Mouse (Mus musculus): ENCODE data around the gene Prickle2.

Prickle2 gene

DNA sequence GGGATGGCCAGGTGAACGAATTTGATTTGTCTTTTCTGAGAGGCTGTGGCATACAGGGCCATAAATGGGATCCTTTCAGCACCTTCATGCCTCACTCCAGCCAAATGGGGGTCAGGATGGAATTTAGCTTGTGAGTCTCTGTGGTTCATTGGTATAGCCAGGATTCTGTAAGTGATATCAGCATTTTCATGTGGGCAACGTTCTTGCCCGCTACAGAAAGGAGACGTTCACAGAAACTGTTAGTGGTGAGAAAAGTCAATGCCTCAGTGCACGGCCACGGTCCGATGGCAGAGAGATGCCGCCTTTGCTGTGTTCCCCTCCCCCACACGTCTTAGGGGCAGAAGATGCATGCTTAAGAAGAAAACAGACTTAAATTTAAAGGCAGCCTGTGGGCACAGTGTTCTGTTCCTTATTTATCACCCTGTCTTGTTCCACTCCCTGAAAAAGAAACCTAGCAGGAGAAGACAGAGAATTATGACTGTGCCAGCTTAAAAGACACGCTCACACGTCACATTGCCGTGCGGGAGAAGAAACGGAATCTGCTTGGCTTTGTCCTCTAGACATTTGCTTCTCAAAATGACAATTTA is 322.7 kb downstream of the Prickle2 start:
- no peak for DNase-seq (ENCODE audit: low spot score in 2 of 2)

DNA sequence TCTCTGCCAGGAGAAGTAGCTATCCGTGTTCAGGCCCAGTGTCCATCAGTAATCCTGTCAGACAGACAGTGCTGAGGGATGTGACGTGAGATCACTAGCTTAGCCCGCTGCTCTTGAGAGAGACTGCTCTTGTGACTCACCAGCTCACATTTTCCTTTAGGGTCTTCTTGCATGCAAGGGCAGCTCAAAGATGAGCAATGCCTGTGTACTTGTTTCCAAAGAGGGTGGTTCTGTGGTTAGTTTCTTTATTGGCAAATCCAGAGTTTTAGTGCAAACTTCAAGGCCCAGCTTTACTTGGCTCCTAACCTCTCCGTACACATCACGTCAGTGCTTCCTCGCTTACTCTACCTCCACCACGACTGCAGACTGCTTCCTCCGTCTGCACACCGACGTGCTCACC is 324.9 kb downstream of the Prickle2 start:
- DNase-seq (ENCODE audit: low spot score in 2 of 2), result no peak

DNA sequence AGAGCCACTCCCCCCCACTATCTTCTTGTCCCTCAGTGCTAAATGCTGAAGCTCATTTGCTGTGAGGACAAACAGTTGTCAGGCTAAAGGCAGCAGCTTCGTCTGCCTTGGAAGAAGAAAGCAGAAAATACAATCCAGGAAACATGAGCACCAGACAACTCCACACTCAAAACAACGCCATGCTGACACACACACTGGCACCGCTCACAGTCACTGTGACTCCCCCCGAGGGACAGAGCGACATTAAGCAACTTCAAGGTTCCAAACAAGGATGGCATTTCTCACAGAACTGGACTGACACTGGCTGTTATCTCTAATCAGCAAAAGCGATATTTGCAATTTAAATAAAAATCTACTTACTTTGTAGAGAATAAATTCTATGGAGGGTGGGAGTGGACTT is 331.1 kb downstream of the Prickle2 start:
- no peak for DNase-seq (ENCODE audit: low spot score in 2 of 2)

DNA sequence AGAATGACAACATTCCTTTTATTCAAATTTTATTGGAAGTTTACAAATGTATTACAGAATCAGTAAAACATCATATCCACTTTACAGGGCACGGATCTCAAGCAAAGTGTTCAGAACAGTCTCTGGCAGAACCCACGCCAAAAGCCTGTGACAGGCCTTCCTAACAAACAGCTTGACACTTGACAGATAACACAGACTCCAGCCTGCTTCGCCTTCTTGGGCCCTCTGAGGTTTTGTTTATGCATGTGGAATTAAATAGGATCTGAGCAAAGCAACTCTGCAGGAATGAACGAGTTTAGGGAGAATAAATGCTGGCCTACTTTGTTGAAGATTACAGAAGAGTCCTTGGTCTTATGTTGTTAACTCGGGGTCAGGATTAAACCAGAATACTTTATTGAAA is 335.1 kb downstream of the Prickle2 start:
- DNase-seq (ENCODE audit: low spot score in 2 of 2), result no peak

DNA sequence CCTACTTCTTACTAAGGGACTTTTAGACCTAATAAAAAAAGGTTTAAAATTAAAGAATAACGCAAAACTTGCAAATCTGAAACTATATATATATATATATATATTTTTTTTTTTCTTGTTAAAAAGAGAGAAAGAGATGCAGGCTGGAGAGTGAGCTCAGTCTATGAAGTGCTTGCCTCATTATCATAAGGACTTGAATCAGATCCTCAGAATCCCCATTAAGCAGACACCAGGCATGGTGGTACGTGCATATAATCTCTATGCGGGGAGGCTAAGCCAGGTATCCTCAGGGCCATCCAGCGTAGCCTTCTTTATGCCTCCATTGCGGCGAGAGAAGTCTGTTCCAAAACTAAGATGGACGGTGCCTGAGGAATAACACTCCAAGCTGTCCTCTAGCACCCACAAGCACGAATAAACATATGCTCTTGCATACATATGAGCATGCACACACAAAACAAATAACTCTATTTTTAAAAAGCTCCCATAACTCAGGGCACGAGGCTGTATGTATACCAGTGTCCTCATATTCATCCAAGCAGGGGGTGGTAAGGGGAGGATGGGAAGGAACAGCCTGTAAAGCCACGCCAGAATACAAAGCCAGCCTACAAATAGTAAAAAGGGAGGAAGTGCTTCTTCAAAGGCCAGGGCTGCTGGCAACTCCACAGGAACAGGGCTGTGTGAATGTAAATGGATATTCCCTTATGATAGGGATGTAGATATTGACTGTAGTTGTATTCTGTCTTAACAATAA is 358.5 kb downstream of the Prickle2 start:
- no peak for DNase-seq (ENCODE audit: low spot score in 2 of 2)

DNA sequence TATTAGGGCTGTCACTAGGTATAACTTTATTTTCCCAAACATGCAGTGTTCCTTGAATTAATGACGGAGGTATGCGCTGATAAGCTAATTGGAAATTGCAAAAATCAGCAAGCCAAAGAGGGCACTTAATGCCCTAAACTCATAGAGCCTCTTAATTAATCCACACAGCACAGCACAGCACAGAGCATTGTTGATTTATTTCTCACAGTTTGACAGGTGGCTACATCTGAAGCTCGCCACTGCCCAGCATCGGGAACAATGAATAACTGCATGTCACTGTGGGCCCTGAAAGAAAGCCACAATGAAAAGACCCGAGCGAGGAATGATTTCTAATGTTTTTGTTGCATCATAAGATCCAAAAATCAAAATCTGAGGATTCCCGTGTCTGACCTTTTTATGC is 359.2 kb downstream of the Prickle2 start:
- no peak for DNase-seq (ENCODE audit: low spot score in 2 of 2)

DNA sequence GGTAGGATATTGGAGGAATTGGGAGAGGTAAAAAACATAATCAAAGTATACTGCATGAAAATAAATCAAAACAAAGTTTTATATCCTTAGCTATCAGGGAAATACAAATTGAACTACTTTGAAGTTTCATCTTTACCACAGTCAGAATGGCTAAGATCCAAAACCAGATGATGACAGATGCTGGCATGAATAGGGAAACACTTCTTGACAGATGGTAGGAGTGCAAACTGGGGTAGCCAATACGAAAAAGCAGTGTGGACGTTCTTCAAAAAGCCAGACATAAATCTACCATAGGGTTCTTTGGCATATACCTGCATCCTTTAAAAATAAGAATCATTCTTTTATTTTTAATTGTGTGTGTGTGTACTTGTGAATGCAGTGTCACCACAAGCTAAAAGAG is 360.8 kb downstream of the Prickle2 start:
- DNase-seq (ENCODE audit: low spot score in 2 of 2), result no peak

DNA sequence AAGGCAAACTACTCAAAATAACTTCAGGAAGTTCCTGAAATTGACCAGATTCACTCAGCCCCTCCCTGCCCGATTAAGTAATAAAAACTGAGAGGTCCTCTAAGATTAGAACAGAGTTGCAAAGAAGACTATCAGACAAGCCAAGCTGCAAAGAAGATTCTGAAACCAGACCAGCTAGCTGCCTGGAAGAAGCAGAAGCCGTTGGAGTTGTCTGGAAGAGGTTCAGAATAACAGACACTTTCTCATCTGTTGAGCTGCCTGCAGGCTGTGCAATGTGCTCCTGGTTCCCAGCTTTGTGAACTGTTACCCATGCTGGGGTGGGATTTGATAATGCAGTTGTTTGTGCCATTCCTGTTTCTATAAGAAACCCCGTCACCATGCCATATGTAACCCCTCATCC is 361.4 kb downstream of the Prickle2 start:
- no peak for DNase-seq (ENCODE audit: low spot score in 2 of 2)

Measured in natural killer cell, adult 2 months (primary cell).